Mouse (Mus musculus): Measurements from ENCODE around the gene Gm49361. TPM values are rescaled to one million over a fixed set of nuclear protein-coding genes. Genes with fewer than 3 reads are reported as not detected.
A peak's percentile ranks its signal among the peaks of the same experiment; 100 is the strongest.

Gm49361 gene
- polyA plus RNA-seq (2015; fragmentation: Nextera tagmentation; extraction: Ambion mirVana): not detected in 2 replicates

- Histone ChIP-seq H3K9ac (ENCODE audit: low read depth, low read length) (peak within 1 kb of the TSS; percentile 78), H3K27ac (ENCODE audit: low read length) (peak within 1 kb of the TSS; percentile 80), H3K4me2 (ENCODE audit: low read length) (peak within 1 kb of the TSS; percentile 96), H3K4me1 (ENCODE audit: control insufficient read depth, insufficient read depth, low read length) (peaks cover 16% of the 10 kb centered on the region), H3K4me3 (ENCODE audit: low read depth, low read length) (peak within 1 kb of the TSS; percentile 91), H3K27me3 (ENCODE audit: control insufficient read depth, insufficient read depth, low read depth, low read length) (no peaks in the 10 kb centered on the region; the same call in 1 of the 2 replicates), H3K9me3 (replicated peaks; ENCODE audit: control insufficient read depth, low read length, poor library complexity, severe bottlenecking) (no peaks in the 10 kb centered on the region), H3K36me3 (ENCODE audit: control insufficient read depth, insufficient read depth, low read length) (no peaks in the 10 kb centered on the region)
- WGBS: under 1% methylated on average over 53 of the region's 68 CpGs
- peak; percentile 89 for ATAC-seq
These were observed at the start of gene Gm49361 for GRCm38 (mm10) chr14:57746001-57746771. Gm49361 (minus strand) TSS chr14:57746103.

- no peak overlapping the region for H3K4me3 ChIP-seq (ENCODE audit: low read depth, low read length)
- no peaks in the 10 kb centered on the region for H3K4me1 ChIP-seq (ENCODE audit: control insufficient read depth, insufficient read depth, low read length)
- H3K4me2 ChIP-seq (ENCODE audit: low read length): no peak overlapping the region
- no peaks in the 10 kb centered on the region for H3K27me3 ChIP-seq (ENCODE audit: control insufficient read depth, insufficient read depth, low read depth, low read length)
- no peaks in the 10 kb centered on the region for H3K36me3 ChIP-seq (ENCODE audit: control insufficient read depth, insufficient read depth, low read length)
- no peak overlapping the region for H3K9ac ChIP-seq (ENCODE audit: low read depth, low read length)
- 92% methylated on average over 4 of the region's 4 CpGs for WGBS
- no peaks in the 10 kb centered on the region for H3K9me3 ChIP-seq (replicated peaks; ENCODE audit: control insufficient read depth, low read length, poor library complexity, severe bottlenecking)
- no peak for ATAC-seq
- no peak overlapping the region for H3K27ac ChIP-seq (ENCODE audit: low read length)
These were observed 45.3 kb upstream of the Gm49361 start for GRCm38 (mm10) chr14:57791171-57791570.

- Histone ChIP-seq H3K27me3 (ENCODE audit: control insufficient read depth, insufficient read depth, low read depth, low read length) (no peaks in the 10 kb centered on the region), H3K9ac (ENCODE audit: low read depth, low read length) (no peak overlapping the region), H3K27ac (ENCODE audit: low read length) (no peak overlapping the region), H3K4me3 (ENCODE audit: low read depth, low read length) (no peak overlapping the region), H3K36me3 (ENCODE audit: control insufficient read depth, insufficient read depth, low read length) (no peaks in the 10 kb centered on the region), H3K4me2 (ENCODE audit: low read length) (no peak overlapping the region), H3K4me1 (ENCODE audit: control insufficient read depth, insufficient read depth, low read length) (no peaks in the 10 kb centered on the region), H3K9me3 (replicated peaks; ENCODE audit: control insufficient read depth, low read length, poor library complexity, severe bottlenecking) (no peaks in the 10 kb centered on the region)
- ATAC-seq: no peak
- WGBS: 91% methylated on average over 9 of the region's 9 CpGs
These were observed 43.9 kb upstream of the Gm49361 start for GRCm38 (mm10) chr14:57789759-57790158.

- Histone ChIP-seq H3K27me3 (ENCODE audit: control insufficient read depth, insufficient read depth, low read depth, low read length) (no peaks in the 10 kb centered on the region), H3K4me1 (ENCODE audit: control insufficient read depth, insufficient read depth, low read length) (no peaks in the 10 kb centered on the region), H3K27ac (ENCODE audit: low read length) (no peak overlapping the region), H3K4me3 (ENCODE audit: low read depth, low read length) (no peak overlapping the region), H3K36me3 (ENCODE audit: control insufficient read depth, insufficient read depth, low read length) (no peaks in the 10 kb centered on the region), H3K9me3 (replicated peaks; ENCODE audit: control insufficient read depth, low read length, poor library complexity, severe bottlenecking) (no peaks in the 10 kb centered on the region), H3K4me2 (ENCODE audit: low read length) (no peak overlapping the region), H3K9ac (ENCODE audit: low read depth, low read length) (no peak overlapping the region)
- WGBS: 82% methylated on average over 2 of the region's 2 CpGs
- no peak for ATAC-seq
These were observed 43.4 kb upstream of the Gm49361 start for GRCm38 (mm10) chr14:57789311-57789710.

- no peaks in the 10 kb centered on the region for H3K4me1 ChIP-seq (ENCODE audit: control insufficient read depth, insufficient read depth, low read length)
- no peak for ATAC-seq
- WGBS: 60% methylated on average over 4 of the region's 4 CpGs
- H3K9me3 ChIP-seq (replicated peaks; ENCODE audit: control insufficient read depth, low read length, poor library complexity, severe bottlenecking): no peaks in the 10 kb centered on the region
- H3K9ac ChIP-seq (ENCODE audit: low read depth, low read length): no peak overlapping the region
- no peak overlapping the region for H3K4me2 ChIP-seq (ENCODE audit: low read length)
- H3K4me3 ChIP-seq (ENCODE audit: low read depth, low read length): no peak overlapping the region
- H3K27ac ChIP-seq (ENCODE audit: low read length): no peak overlapping the region
- H3K36me3 ChIP-seq (ENCODE audit: control insufficient read depth, insufficient read depth, low read length): no peaks in the 10 kb centered on the region
- H3K27me3 ChIP-seq (ENCODE audit: control insufficient read depth, insufficient read depth, low read depth, low read length): no peaks in the 10 kb centered on the region
These were observed 41.5 kb upstream of the Gm49361 start for GRCm38 (mm10) chr14:57787406-57787805.

GRCm38 (mm10) chr14:57772157-57772815 lies 26.4 kb upstream of the Gm49361 start:
- Histone ChIP-seq H3K4me3 (ENCODE audit: low read depth, low read length) (no peak overlapping the region), H3K4me2 (ENCODE audit: low read length) (no peak overlapping the region), H3K27me3 (ENCODE audit: control insufficient read depth, insufficient read depth, low read depth, low read length) (no peaks in the 10 kb centered on the region), H3K9me3 (replicated peaks; ENCODE audit: control insufficient read depth, low read length, poor library complexity, severe bottlenecking) (no peaks in the 10 kb centered on the region), H3K4me1 (ENCODE audit: control insufficient read depth, insufficient read depth, low read length) (no peaks in the 10 kb centered on the region), H3K27ac (ENCODE audit: low read length) (no peak overlapping the region), H3K9ac (ENCODE audit: low read depth, low read length) (no peak overlapping the region), H3K36me3 (ENCODE audit: control insufficient read depth, insufficient read depth, low read length) (no peaks in the 10 kb centered on the region)
- WGBS: 85% methylated on average over 6 of the region's 6 CpGs
- ATAC-seq: no peak

GRCm38 (mm10) chr14:57769102-57769501 lies 23.2 kb upstream of the Gm49361 start:
- no peak overlapping the region for H3K9ac ChIP-seq (ENCODE audit: low read depth, low read length)
- H3K9me3 ChIP-seq (replicated peaks; ENCODE audit: control insufficient read depth, low read length, poor library complexity, severe bottlenecking): no peaks in the 10 kb centered on the region
- no peaks in the 10 kb centered on the region for H3K4me1 ChIP-seq (ENCODE audit: control insufficient read depth, insufficient read depth, low read length)
- no peaks in the 10 kb centered on the region for H3K36me3 ChIP-seq (ENCODE audit: control insufficient read depth, insufficient read depth, low read length)
- ATAC-seq: no peak
- H3K27me3 ChIP-seq (ENCODE audit: control insufficient read depth, insufficient read depth, low read depth, low read length): no peaks in the 10 kb centered on the region
- H3K4me3 ChIP-seq (ENCODE audit: low read depth, low read length): no peak overlapping the region
- no peak overlapping the region for H3K27ac ChIP-seq (ENCODE audit: low read length)
- 96% methylated on average over 5 of the region's 5 CpGs for WGBS
- H3K4me2 ChIP-seq (ENCODE audit: low read length): no peak overlapping the region

- ATAC-seq: no peak
- no peaks in the 10 kb centered on the region for H3K27me3 ChIP-seq (ENCODE audit: control insufficient read depth, insufficient read depth, low read depth, low read length)
These were observed 14.8 kb upstream of the Gm49361 start for GRCm38 (mm10) chr14:57760447-57761412.

More at GRCm38 (mm10) chr14:57760447-57761412, 14.8 kb upstream of the Gm49361 start:
- Histone ChIP-seq H3K4me1 (ENCODE audit: control insufficient read depth, insufficient read depth, low read length) (no peaks in the 10 kb centered on the region), H3K9ac (ENCODE audit: low read depth, low read length) (no peak overlapping the region), H3K9me3 (replicated peaks; ENCODE audit: control insufficient read depth, low read length, poor library complexity, severe bottlenecking) (no peaks in the 10 kb centered on the region), H3K4me2 (ENCODE audit: low read length) (no peak overlapping the region), H3K4me3 (ENCODE audit: low read depth, low read length) (no peak overlapping the region), H3K27ac (ENCODE audit: low read length) (no peak overlapping the region), H3K36me3 (ENCODE audit: control insufficient read depth, insufficient read depth, low read length) (no peaks in the 10 kb centered on the region)
- WGBS: 44% methylated on average over 10 of the region's 10 CpGs

Measured in midbrain, embryonic 16.5 days (tissue).